Mouse (Mus musculus) small intestine, adult 2 months (tissue): ENCODE measurements around the gene Igf2bp1. TPM values are rescaled to one million over a fixed set of nuclear protein-coding genes. Genes with fewer than 3 reads are reported as not detected.
A peak's percentile ranks its signal among the peaks of the same experiment; 100 is the strongest.

Source experiments
- H3K27ac ChIP-seq: fragments of 200-500 bp; 2 replicates; pipeline ENCODE4 v1.5.1; 2012; ENCODE audit warnings: low read depth, low read length, control low read depth, inconsistent platforms; ENCODE audit not compliant: insufficient read depth
- H3K27me3 ChIP-seq: fragments of 200-500 bp; 2 replicates; pipeline ENCODE4 v1.6.1; 2012; ENCODE audit warnings: mild to moderate bottlenecking, moderate library complexity, low read length, inconsistent platforms; ENCODE audit not compliant: control insufficient read depth, insufficient read depth
- H3K36me3 ChIP-seq: fragments of 200-500 bp; 2 replicates; pipeline ENCODE4 v1.6.1; 2012; ENCODE audit warnings: mild to moderate bottlenecking, low read length, control low read depth, inconsistent platforms; ENCODE audit not compliant: control insufficient read depth, insufficient read depth
- H3K4me1 ChIP-seq: fragments of 200-500 bp; 2 replicates; pipeline ENCODE4 v1.6.1; 2012; ENCODE audit warnings: low read length, inconsistent platforms, mixed read lengths; ENCODE audit not compliant: control insufficient read depth, insufficient read depth, insufficient read length
- H3K4me3 ChIP-seq: fragments of 200-500 bp; 2 replicates; pipeline ENCODE4 v1.5.1; 2012; ENCODE audit warnings: low read depth, mild to moderate bottlenecking, control low read depth, inconsistent platforms, low read length, moderate library complexity
- CTCF ChIP-seq: fragments of 200-500 bp; IDR thresholded peaks from 2 replicates; pipeline ENCODE4 v1.5.1; 2012; ENCODE audit warnings: low read depth, mild to moderate bottlenecking, control low read depth, inconsistent platforms, low read length, moderate library complexity, mixed read lengths; ENCODE audit not compliant: insufficient replicate concordance, insufficient read length; ENCODE audit errors: extremely low read depth
- POLR2A ChIP-seq: fragments of 200-500 bp; IDR thresholded peaks from 2 replicates; pipeline ENCODE4 v1.6.1; 2012; ENCODE audit warnings: low read depth, mild to moderate bottlenecking, control low read depth, inconsistent platforms, low read length, moderate library complexity
- WGBS: fragments of 180-500 bp; shearing (Covaris S2); methylation state at CpG from one replicate; pipeline ENCODE4 v1.1.7; 2018; 5-methylcytosine and 5-hydroxymethylcytosine counted together
- polyA plus RNA-seq: library from polyadenylated mRNA; depleted of rRNA; stranded (reverse); fragments of >200 nt; gene quantifications from 2 replicates; pipeline ENCODE4 v1.2.3, GENCODE M21; 2012

Igf2bp1 gene
- polyA plus RNA-seq, 1 experiment: not detected

DNA sequence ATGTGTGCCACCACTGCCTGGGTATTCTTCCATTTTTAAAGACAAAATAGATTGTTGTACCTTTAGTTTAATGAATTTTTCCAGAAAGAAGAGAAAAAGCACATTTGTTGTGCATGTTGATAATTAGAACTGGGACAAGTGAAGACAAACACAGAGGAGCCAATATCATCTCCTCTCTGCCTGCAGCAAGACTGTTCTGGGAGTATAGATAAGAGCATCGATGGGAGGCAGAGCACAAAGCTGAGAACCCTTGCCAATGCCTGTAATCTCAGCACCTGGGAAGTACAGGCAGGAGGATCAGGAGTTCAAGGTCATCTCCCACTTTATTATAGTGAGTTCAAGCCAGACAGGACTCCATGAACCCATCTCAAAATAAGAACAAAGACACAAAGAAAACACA lies 32.8 kb upstream of the Igf2bp1 start:
- 18% methylated on average over 1 of the region's 1 CpGs for WGBS
- H3K27me3 ChIP-seq: no peaks in the 10 kb centered on the region
- no peak overlapping the region for H3K4me3 ChIP-seq
- H3K36me3 ChIP-seq: peaks cover 35% of the 10 kb centered on the region
- TF ChIP-seq POLR2A (no peak), CTCF (no peak)
- H3K4me1 ChIP-seq: peaks cover 3% of the 10 kb centered on the region; the same call in 1 of the 2 replicates
- no peak overlapping the region for H3K27ac ChIP-seq

DNA sequence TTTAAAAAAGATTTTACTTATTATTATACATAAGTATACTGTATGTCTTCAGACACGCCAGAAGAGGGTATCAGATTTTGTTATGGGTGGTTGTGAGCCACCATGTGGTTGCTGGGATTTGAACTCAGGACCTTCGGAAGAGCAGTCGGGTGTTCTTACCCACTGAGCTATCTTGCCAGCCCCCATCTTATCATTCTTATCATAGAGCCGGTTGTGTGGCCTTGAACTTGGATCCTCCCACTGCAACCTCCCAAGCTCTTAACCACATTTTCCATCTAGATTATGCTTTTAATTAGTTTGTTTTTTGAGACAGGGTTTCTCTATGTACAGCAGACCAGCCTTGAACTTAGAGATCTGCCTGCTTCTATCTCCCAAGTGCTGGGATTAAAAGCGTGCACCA lies 31.8 kb upstream of the Igf2bp1 start:
- TF ChIP-seq CTCF: no peak
- Histone ChIP-seq H3K4me3 (no peak overlapping the region), H3K4me1 (peaks cover 3% of the 10 kb centered on the region; the same call in 1 of the 2 replicates), H3K27me3 (no peaks in the 10 kb centered on the region), H3K27ac (no peak overlapping the region), H3K36me3 (peaks cover 26% of the 10 kb centered on the region)
- 65% methylated on average over 5 of the region's 5 CpGs for WGBS

DNA sequence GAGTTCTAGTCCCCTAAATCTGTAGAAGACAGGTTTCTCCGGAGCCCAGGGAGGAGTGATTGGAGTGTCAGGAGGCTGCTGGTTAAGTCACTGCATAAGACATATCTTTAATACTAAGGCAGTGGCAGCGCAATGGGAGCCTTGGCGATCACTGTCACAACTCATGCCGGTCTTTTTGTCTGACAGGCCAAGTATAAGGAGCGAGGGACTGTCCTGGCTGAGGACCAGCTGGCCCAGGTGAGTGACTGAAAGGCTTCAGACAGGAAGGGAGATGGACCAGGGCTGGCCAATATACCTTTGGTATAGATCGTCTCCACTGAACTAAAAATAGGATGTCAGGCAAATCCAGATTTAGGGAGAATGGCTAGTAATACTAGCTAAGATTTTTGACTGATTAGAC lies 29.4 kb upstream of the Igf2bp1 start:
- no peak for TF ChIP-seq CTCF
- TF ChIP-seq POLR2A: no peak

DNA sequence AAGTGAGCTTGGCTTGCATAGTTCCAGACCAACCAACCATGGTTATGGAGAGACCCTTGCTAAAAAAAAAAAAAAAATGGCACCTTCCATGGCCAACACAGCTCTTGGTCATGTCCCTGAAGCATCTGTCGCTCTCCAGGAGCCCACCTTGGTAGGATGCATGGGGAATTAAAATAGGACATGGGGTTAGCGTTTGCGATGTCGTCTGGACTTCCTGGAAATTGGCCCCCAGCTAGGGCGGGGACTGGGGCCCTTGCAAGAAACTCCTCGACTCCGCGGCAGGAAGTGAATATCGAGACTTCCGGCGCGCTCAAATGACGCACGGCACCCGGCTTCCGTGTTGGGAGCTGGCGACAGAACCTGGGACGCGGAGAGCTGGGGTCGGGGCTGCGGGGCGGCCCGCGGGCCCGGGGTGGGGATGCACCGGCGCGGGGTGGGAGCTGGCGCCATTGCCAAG lies 28.9 kb upstream of the Igf2bp1 start, which contains the start of gene Snf8:
TSS of gene Snf8 (plus strand) at position 290 of the 457 bp plus-strand sequence.
- TF ChIP-seq CTCF (no peak), POLR2A (0 out of 2 replicates have a peak, but pooled peaks have one; percentile 41)
- under 1% methylated on average over 29 of the region's 29 CpGs for WGBS

More for the DNA sequence above, 29.4 kb upstream of the Igf2bp1 start:
- 5% methylated on average over 6 of the region's 6 CpGs for WGBS
- Histone ChIP-seq H3K36me3 (peaks cover 10% of the 10 kb centered on the region), H3K4me1 (peaks cover 10% of the 10 kb centered on the region; the same call in 1 of the 2 replicates), H3K27me3 (no peaks in the 10 kb centered on the region), H3K4me3 (peak overlapping the region; percentile 70), H3K27ac (no peak overlapping the region)

DNA sequence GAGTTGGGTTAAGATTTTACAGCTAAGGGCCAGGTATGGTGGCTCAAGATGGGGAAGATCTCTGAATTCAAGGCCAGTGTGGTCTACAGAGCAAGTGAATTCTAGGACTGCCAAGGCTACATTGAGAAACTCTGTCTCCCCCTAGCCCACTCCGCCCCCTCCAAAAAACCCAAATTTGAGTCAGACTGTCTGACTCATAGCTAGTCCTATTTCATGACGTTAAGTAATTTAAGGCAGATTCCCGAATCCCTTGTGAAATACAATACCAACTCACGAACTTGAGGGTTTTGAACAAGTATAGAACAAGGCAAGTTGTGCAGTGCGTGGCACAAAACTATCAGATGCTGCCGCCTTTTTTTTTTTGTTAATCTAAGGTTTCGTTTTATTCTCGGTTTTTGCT lies 28.4 kb upstream of the Igf2bp1 start:
- H3K27ac ChIP-seq: peak overlapping the region; percentile 54; the same call in 1 of the 2 replicates
- H3K4me1 ChIP-seq: peaks cover 10% of the 10 kb centered on the region; the same call in 1 of the 2 replicates
- 37% methylated on average over 8 of the region's 8 CpGs for WGBS
- peak overlapping the region; percentile 70; the same call in 1 of the 2 replicates for H3K4me3 ChIP-seq
- no peak for TF ChIP-seq POLR2A
- no peak for TF ChIP-seq CTCF
- H3K36me3 ChIP-seq: peaks cover 7% of the 10 kb centered on the region; the same call in 1 of the 2 replicates
- H3K27me3 ChIP-seq: no peaks in the 10 kb centered on the region

More for the DNA sequence above, 28.9 kb upstream of the Igf2bp1 start, which contains the start of gene Snf8:
- Histone ChIP-seq H3K36me3 (peaks cover 10% of the 10 kb centered on the region), H3K4me1 (peaks cover 10% of the 10 kb centered on the region; the same call in 1 of the 2 replicates), H3K4me3 (peak within 1 kb of the TSS; percentile 70), H3K27ac (peak within 1 kb of the TSS; percentile 54), H3K27me3 (no peaks in the 10 kb centered on the region)

DNA sequence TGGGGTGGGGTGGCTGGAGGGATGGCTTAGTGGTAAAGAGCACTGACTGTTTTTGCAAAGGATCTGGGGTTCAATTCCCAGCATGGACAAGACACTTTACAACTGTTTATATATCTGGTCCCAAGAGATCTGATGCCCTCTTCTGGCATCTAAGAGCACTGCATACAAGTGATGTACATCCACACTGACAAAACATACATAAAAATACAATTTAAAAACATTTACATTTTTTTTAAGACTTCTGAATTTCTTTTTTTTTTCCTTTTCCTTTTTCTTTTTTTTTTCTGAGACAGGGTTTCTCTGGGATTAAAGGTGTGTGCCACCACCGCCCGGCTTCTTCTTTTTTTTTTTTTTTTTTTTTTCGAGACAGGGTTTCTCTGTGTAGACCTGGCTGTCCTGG lies 27.5 kb upstream of the Igf2bp1 start:
- WGBS: 94% methylated on average over 3 of the region's 3 CpGs
- TF ChIP-seq POLR2A: no peak
- no peak for TF ChIP-seq CTCF
- no peaks in the 10 kb centered on the region for H3K27me3 ChIP-seq
- peaks cover 5% of the 10 kb centered on the region; the same call in 1 of the 2 replicates for H3K36me3 ChIP-seq
- H3K4me3 ChIP-seq: no peak overlapping the region
- peaks cover 10% of the 10 kb centered on the region; the same call in 1 of the 2 replicates for H3K4me1 ChIP-seq
- no peak overlapping the region for H3K27ac ChIP-seq

DNA sequence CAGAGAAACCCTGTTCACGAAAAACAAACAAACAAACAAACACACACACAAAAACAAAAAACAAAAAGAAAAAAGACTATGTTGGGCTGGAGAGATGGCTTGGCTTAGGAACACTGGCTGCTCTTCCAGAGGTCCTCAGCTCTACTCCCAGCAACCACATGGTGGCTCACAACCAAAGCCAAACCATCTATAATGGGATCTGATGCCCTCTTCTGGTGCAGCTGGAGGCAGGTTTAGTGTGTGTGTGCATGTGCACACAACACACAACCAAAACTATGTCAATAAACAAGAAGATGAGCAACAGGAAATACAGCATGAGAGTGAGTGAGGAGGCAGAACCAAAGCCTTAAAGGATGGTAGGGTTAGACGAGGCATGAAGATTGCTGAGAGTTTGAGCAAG lies 26.0 kb upstream of the Igf2bp1 start:
- no peaks in the 10 kb centered on the region for H3K27me3 ChIP-seq
- H3K36me3 ChIP-seq: no peaks in the 10 kb centered on the region
- TF ChIP-seq CTCF (no peak), POLR2A (no peak)
- no peak overlapping the region for H3K4me3 ChIP-seq
- H3K27ac ChIP-seq: peak overlapping the region; percentile 93; the same call in 1 of the 2 replicates
- 86% methylated on average over 2 of the region's 2 CpGs for WGBS
- H3K4me1 ChIP-seq: peaks cover 10% of the 10 kb centered on the region; the same call in 1 of the 2 replicates
